Mouse (Mus musculus): Measurements from ENCODE around the gene S100pbp. TPM values are rescaled to one million over a fixed set of nuclear protein-coding genes. Genes with fewer than 3 reads are reported as not detected.

The S100pbp gene
- total RNA-seq, 2 experiments from 2014 or later, result 8.1 to 29.8 TPM

DNA sequence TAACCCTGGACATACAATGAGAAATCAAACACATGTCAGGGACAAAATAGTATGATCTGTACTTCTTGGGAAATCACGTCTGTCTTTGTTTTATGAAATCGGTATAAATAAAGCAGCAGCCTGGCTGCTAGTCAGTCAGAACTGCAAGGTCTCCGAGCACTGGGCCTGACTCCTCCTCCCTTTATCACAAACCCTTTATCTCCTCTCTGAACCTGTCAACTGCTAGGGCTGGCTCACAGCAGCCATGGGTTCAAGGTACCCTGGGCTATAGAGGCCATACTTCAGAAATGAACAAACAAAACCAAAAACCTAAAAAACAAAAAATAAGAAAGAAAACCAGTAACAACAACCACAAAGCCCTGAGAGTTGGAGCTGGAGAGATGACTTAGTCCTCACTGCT lies 31.0 kb downstream of the S100pbp start:
- peak; percentile 91 for ATAC-seq (replicated peaks; ENCODE audit: low FRiP score, poor library complexity, severe bottlenecking)

DNA sequence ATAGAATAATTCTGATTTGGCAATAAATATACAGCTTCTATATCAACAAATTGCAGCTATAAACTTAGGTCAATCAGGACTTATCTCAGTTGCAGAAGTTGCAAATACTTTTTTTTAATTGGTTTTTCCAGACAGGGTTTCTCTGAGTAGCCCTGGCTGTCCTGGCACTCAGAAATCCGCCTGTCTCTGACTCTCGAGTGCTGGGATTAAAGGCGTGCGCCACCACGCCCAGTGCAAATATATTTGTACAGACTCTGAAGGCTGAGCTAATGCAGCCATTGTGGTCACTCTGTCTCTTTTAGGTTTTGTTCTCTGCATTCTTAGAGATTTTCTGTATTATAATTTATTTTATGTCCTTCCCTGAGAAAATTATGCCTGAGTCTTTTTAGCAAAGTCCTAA lies 32.0 kb downstream of the S100pbp start:
- no peak for ATAC-seq (replicated peaks; ENCODE audit: low FRiP score, poor library complexity, severe bottlenecking)

DNA sequence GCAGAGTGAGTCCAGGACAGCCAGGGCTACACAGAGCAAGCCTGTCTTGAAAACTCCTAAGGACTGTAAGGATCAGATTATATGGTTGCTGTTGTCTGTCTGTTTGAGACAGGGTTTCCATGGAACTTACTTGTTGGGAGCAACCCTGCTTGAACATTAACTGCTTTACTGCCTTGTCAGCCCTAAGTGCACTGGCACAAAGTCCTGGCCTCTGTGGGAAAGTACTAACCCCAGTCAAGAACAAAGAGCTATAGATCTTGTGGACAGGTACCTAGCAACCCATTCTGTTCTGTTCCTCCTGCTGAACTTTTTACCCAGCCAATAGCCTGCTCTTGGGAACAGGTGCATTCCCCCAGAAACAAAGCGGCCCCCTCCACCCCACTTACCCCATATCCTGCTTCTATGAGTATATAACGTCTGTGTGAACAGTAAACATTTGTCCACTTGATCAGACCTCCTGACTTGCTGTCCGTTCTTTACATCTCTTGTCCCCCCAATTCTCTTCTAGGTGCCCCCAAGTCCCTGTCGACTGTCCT lies 38.2 kb downstream of the S100pbp start:
- ATAC-seq (replicated peaks; ENCODE audit: low FRiP score, poor library complexity, severe bottlenecking), result no peak

DNA sequence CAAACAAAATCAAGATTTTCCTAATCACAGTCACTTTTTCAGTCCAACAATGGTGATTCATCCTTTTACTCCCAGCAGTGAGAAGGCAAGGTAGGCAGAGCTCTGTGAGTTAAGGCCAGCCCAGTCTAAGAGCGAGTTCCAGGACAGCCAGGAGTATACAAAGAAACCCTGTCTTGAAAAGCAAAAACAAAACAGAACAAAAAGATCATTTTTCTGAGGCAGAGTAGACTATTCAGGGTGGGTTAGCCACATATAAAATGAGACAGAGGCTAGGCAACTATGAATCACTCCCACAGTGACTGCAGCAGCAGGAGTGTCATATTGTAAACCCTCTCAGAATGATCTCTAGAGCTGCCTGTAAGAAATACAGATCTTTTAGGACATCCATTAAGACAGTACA lies 40.2 kb downstream of the S100pbp start:
- no peak for ATAC-seq (replicated peaks; ENCODE audit: low FRiP score, poor library complexity, severe bottlenecking)

DNA sequence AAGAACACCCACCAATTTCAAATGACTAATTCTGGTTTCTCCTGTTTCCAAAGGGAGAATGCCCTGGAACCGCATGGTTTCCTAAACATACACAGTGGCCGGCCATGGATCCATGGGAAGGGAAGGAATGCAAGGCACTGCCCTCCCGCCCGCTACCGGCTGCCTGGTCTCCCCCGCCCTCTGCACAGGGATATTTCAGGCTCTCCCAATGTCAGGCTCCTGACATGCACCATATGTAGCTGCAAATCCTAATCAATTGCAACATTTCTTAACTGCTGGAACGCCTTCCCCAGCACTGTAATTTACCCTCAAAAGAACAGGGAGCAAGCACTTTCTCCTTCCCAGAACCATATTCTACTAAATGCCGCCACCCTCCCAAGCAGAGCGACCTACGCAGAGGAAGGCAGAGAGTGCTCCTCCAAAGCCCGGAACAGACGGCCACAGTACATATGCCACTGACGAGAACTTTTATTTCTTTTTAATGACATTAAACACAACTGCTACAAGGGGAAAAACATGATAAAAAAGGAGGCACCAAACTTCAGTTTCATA lies 41.9 kb downstream of the S100pbp start:
- no peak for ATAC-seq (replicated peaks; ENCODE audit: low FRiP score, poor library complexity, severe bottlenecking)

DNA sequence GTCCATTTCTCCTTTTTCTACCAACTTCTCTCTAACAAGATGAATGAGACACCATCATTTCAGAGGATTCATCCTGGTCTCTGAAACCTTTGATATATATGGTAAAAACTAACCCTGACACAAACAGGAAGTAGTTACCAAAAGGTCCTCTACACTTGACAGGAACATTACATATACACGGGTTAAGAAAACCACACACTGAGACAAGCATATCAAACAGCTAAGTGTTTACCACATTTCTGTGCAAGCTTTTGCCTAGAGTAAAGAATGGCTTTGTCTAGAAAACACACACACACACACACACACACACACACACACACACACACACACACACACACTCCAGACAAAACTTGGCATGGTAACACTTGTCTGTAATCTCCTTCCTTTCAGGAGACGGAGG lies 43.1 kb downstream of the S100pbp start:
- ATAC-seq (replicated peaks; ENCODE audit: low FRiP score, poor library complexity, severe bottlenecking), result no peak

DNA sequence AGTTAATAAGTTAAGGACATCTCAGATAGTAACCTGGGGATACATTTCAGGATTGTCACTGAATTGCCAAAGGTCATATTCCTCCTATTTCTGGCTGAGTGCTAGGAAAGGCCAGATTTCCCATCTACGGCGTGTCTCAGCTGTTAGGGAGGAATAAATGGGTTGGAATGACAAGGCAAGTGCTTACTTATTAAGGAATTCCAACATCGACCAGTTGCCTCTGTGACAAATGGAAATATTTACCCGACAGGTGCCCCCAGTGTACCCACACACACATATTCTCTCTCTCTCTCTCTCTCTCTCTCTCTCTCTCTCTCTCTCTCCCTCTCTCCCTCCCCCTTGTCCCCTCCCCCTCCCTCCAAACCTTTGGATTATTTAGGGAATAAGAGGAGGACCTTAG lies 43.6 kb downstream of the S100pbp start:
- no peak for ATAC-seq (replicated peaks; ENCODE audit: low FRiP score, poor library complexity, severe bottlenecking)

DNA sequence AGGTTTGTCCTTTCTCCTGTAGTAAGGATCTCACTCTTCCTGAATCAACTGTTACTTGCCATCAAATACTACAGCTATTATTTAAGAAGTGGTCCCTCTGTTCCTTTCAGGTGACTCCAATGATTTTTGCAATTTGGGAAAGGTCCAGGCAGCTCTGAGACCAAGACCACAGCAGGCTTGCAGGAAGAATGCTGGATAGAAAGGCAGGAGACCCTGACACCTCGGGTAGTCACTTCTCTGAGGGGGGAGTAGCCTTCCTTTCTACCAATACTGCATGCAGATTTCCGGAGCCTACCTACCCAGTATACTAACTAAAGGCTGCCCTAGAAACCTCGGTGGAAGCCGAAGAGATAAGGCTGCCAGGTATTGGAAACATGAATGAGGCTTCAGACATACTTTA lies 44.1 kb downstream of the S100pbp start:
- no peak for ATAC-seq (replicated peaks; ENCODE audit: low FRiP score, poor library complexity, severe bottlenecking)

DNA sequence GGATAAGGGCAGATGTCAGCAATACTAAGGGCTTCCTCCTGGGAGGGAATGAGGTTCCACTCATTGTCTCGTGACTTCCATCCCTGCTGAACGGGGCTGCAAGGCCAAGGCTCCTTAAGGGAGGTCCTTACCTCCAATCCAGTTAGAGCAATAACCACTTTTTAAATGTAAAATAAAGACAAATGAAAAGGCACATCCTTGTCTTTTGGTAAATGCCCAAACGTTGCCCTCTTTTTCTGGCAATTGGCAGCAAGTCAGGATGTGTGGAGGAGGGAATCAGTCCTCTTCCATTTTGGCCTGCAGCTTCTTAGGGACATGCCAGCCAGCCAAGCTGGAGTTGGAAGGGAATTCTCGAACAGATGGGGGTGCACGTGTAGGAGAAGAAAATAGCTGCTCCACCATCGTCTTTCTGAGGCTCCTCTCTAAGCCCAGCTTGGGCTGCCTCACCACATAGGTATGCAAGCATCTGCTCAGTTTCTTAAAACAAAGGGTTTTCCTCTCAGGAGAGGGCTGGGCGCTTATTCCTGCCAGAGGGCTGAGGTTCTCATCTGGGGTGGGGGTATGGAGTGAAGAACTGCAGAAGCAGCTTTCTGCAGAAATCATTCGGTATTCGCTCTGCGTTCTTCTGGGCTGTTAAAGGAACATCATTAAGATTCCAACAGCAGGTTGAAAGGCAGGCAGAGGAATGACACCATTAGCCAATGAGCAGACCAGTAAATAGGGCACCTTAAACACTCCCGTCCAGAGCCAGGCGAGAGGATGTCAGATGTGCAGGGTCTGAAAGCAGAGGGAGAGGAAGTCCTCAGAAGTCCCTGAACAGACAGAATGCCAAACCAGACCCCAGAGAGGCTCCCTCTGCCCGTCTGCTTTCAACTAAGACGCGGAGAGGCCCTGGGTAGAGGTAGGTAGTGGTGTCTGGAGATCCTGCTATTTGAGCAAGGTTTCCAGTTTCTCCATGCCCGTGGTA lies 44.8 kb downstream of the S100pbp start:
- ATAC-seq (replicated peaks; ENCODE audit: low FRiP score, poor library complexity, severe bottlenecking), result no peak

DNA sequence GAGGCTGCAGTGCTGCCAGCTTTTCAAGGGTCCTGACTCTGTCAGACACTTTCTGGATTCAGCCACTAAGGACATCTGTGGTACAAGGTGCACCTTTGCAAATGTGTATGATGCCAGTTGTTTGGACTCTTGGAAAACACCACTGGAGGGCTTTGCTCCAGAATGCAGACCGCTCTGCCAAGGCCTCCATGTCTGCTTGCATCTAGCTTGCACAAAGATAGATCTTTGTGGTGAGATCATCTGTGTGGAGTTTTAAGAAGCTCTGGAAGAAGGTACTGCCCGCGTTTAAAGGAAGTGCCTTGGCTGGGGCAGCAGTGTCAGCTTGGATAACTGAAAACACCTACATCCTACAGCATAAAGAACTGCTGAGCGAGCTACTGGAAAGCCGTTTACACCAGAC lies 46.0 kb downstream of the S100pbp start:
- ATAC-seq (replicated peaks; ENCODE audit: low FRiP score, poor library complexity, severe bottlenecking), result no peak

DNA sequence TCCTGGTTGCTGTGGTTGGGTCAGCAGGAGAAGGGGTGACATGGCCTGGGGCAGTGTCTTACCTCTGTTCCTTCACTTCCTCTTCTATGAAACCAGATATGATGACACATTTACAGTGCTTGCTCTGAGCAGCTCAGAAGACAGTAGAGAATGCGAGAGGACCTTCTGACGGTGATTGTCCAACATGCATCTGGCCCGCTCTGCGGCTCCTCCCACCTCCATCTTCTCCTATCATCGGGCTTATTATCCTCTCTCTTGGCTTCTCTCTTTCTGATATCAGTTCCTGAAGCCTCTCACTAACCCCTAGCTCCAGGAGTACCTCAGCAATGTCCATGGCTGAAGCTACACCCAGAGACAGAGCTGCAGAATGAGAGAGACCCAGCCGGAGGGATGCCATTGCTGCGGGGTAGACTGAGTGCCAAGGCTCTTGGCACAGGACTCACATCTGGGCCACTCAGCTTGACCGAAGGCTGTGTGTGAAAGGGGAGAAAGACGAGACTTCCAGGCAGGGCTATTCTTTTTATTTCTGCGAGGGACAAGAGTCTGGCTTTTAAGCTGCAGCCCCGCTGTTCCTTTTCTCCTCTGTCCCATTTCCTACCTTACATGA lies 47.0 kb downstream of the S100pbp start:
- no peak for ATAC-seq (replicated peaks; ENCODE audit: low FRiP score, poor library complexity, severe bottlenecking)

DNA sequence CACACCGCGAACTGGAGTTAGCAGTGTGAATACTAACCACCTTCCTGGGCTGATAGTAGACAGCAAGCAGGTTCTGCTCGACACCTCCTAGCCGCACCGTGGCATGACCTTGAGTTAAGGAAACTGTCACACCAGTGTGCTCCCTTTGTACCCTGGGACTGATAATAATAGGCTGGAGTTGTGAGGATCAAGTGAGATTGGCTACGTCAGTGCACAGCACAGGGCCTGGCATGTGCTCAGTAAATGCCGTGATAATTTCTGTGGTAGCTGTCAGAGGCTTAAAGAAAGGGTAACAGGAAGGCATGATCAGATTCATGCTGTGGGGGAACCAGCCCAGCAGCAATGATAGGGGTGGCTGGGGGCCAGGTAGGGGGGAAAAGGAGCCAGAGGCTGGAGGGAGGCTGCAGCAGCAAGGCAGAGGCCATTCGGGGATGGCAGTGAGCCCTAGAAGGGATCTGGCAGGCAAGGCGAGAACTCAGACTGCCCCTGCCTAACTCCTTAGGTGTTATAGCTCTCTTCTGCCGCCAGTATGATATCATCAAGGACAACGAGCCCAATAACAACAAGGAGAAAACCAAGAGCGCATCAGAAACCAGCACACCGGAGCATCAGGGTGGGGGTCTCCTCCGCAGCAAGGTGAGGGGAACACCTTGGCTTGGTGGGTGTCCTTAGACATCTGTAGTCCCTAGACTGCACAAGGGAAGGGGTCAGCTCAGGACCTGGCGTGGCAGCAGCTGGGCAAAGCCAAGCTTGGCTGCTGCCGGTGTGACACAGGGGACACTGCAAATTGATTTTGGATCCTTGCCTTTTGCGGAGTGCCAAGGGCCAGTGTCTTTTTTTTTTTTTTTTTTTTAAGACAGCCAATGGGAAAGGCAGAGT lies 47.7 kb downstream of the S100pbp start:
- no peak for ATAC-seq (replicated peaks; ENCODE audit: low FRiP score, poor library complexity, severe bottlenecking)

DNA sequence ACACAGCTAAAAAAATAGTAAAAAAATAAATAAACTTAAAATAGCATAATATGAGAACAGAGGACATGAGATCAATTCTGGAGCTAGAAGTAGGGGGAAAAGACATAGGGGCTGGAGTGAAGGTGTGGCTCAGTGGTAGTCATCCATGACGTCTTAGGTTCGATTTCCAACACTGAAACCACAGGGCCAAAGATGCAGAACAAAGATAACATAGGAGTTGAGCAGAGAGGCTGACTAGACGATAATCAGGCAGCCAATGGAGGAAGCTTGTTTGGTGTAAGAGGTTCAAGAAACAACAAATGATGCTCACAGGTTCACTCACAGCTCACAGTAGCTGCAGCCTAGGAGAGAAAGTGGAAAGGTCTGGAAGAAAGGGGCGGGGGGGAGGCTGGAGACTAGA lies 48.7 kb downstream of the S100pbp start:
- ATAC-seq (replicated peaks; ENCODE audit: low FRiP score, poor library complexity, severe bottlenecking), result no peak

DNA sequence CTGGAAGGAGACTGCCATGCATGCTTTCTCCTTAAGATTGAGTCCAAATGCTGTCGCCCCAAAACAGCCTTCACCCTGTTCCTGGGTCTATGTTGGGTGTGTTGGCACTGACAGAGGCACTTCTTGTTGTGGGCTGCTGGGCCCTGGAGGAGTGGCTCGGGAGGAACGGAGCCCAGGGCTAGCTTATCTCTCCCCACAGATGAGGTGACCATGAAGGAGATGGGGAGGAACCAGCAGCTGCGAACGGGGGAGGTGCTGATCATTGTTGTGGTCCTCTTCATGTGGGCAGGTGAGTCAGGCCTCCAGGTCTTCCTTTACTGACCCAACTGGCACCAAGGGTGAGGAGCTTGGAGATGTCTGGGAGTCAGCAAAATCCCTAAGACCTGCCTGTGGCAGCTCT lies 49.9 kb downstream of the S100pbp start:
- peak; percentile 91 for ATAC-seq (replicated peaks; ENCODE audit: low FRiP score, poor library complexity, severe bottlenecking)

DNA sequence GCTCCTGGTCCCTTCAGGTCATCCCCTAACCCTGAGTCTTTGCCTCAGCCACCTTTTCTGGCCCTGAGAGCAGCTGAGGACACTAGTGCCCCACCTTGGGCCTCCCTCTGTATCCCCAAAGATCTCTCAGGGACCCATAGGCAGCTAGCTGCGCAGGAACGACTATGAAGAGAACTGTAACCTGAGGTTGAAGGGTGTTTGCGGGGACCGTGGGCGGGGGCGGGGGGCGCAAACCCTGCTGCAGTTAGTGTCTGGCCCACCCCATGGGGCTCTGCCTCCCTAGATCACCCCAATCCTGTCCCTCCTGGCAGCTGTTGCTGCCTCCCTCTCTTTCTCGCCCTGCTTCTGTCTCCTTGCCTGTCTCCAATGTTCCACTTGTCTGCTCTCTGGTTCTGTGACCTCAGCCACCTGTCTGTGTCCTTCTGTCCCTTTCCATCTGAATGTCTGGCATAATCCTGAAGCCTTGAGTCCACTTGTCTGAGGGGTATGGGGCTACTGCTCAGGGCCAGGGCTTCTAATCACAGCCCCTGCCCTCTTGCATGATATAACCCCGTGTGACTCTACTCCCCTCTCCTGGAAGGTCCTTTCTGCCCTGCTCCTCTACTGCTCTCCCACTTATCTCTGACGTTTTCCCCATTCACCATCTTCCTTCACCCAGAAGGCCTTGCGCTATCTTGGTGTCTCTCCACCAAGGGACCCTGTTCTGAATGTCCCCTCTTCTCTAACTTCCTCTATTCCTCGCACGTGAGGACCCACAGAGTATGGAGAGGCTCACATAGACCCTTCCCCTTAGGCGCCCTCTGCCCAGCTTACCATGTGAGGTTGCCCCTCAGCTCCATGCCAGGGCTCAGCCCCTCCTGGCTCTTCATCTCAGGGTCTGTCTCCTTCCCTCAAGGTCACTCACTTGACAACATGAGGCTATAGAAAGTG lies 51.9 kb downstream of the S100pbp start:
- no peak for ATAC-seq (replicated peaks; ENCODE audit: low FRiP score, poor library complexity, severe bottlenecking)

DNA sequence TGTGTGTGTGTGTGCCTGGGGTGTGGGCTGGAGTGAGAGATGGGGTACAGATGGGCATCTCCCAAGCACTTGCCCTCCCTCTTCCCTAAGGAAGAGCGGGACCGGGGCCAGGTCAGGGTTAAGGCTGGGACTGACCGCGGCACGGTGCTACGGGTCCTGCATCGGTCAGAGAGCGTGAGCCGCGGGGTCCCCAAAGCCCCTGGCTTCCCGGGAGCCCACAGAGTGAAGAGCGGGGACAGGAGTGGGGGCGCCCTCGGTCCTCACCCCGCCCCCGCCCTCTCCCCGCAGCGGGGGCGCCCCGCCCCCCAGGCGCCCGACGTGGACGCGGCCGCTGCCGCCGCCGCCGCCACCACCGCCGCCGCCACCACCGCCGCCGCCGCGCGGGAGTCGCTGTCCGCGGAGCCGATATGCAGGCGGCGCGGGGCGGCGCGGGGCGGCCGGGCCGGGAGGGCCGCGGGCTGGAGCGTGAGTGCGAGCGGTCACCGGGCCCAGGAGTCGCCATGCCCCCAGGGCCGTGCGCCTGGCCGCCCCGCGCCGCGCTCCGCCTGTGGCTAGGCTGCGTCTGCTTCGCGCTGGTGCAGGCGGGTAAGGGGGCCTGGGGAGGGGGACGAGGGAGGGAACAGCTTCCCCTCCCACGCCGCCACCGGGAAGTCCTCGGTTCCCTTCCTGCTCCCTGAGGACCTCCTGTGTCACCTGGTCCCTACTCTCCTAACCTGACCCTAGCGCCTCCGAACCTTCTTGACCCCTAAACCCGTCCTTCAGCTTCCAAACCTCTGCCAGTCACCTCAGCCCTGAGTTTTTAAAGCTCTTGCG lies 52.7 kb downstream of the S100pbp start, which contains the start of gene Fndc5:
TSS of gene Fndc5 (plus strand) at position 421 of the 813 bp plus-strand sequence.
- no peak for ATAC-seq (replicated peaks; ENCODE audit: low FRiP score, poor library complexity, severe bottlenecking)

DNA sequence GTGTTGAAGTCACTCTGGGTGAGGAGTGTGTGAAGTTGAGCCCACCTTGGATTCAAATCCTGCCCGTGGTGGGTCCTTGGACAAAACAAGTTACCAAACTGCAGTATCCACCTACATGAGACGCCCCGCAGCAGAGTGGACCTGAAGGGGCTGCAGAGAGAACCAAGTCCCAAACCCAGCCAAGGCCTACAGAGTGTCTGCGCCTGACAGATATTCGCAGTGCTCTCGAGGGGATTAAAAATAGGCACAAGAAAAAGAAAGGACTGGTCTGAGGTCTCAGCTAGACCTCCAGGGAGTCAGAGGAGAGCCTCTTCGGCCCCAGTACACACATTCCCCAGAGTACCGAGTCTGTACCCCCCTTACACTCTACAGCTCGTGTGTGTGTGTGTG lies 53.3 kb downstream of the S100pbp start:
- no peak for ATAC-seq (replicated peaks; ENCODE audit: low FRiP score, poor library complexity, severe bottlenecking)

DNA sequence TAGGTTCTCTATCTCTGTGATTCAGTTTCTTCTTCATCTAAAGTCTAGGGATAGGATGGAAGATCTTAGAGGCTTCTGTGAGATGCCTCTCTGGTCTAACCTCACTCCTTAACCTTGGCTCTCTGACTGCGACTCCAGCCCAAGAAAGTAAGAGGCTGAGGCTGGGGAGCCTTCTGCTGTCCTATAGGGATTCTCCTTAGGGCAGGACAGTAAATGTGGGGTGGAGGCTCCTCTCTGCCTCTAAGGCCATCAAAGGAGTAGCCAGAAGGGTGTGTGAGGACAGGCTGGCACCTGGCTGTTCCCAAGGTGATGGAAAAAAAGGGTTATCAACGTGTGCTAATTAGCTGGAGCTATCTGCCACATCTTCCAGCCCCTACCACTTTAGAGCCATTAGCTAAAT lies 53.9 kb downstream of the S100pbp start:
- ATAC-seq (replicated peaks; ENCODE audit: low FRiP score, poor library complexity, severe bottlenecking), result no peak

Measured in erythroid progenitor cell, adult 5-6 weeks (primary cell).